Mouse (Mus musculus): ENCODE measurements at regions not wholly inside any gene's neighbourhood (a gene's known extent, or its start where the extent isn't known, plus 50 kb on each side); places are given as distances from the start of the nearest gene placed in this dataset.

DNA sequence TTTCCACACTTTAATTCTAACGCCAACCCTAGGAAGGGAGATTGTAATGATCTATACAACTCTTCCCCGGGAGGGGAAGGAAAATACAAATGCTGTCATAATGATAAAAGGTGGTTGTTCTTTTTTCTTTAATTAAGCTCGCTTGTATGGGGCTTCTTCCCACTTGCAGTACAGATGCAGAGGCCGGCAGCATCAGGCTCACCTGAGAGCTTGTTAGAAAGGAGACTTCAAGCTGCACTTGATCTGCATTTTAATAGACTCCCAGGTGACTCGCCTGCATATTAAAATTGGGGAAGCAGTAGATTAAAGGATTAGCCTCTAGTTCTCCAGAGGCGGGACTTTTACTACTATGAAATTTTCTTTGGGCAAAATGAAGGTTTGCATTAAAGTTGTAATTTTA lies 140.8 kb upstream of the Ogfrl1 start:
- Histone ChIP-seq H3K4me3 (ENCODE audit: insufficient read depth, low read depth, low read length) (no peak overlapping the region), H3K27me3 (replicated peaks; ENCODE audit: control insufficient read depth, insufficient read depth, low read length) (no peaks in the 10 kb centered on the region), H3K36me3 (ENCODE audit: control insufficient read depth, insufficient read depth, low read length) (no peaks in the 10 kb centered on the region), H3K27ac (ENCODE audit: insufficient read depth, low read depth, low read length) (no peak overlapping the region), H3K4me1 (ENCODE audit: control insufficient read depth, insufficient read depth, low read length) (no peaks in the 10 kb centered on the region)
- DNase-seq = no peak
- no peak for TF ChIP-seq POLR2A (IDR thresholded peaks at IDR 0.05; ENCODE audit: low read depth, low read length)
- no peak for TF ChIP-seq CTCF (conservative IDR thresholded peaks at IDR 0.05; ENCODE audit: insufficient read depth, insufficient read length, low read depth, low read length)
- 65% methylated on average over 6 of the region's 6 CpGs for WGBS

GRCm38 (mm10) chr1:23540594-23540993 lies 143.0 kb upstream of the Ogfrl1 start:
- Histone ChIP-seq H3K4me3 (ENCODE audit: insufficient read depth, low read depth, low read length) (no peak overlapping the region), H3K27me3 (replicated peaks; ENCODE audit: control insufficient read depth, insufficient read depth, low read length) (no peaks in the 10 kb centered on the region), H3K36me3 (ENCODE audit: control insufficient read depth, insufficient read depth, low read length) (no peaks in the 10 kb centered on the region), H3K4me1 (ENCODE audit: control insufficient read depth, insufficient read depth, low read length) (no peaks in the 10 kb centered on the region), H3K27ac (ENCODE audit: insufficient read depth, low read depth, low read length) (no peak overlapping the region)
- DNase-seq = peak; percentile 4
- 38% methylated on average over 7 of the region's 7 CpGs for WGBS
- TF ChIP-seq POLR2A (IDR thresholded peaks at IDR 0.05; ENCODE audit: low read depth, low read length) = no peak
- TF ChIP-seq CTCF (conservative IDR thresholded peaks at IDR 0.05; ENCODE audit: insufficient read depth, insufficient read length, low read depth, low read length) = no peak

GRCm38 (mm10) chr1:23555794-23556193 lies 158.2 kb upstream of the Ogfrl1 start:
- TF ChIP-seq CTCF (conservative IDR thresholded peaks at IDR 0.05; ENCODE audit: insufficient read depth, insufficient read length, low read depth, low read length) = no peak
- no peak for TF ChIP-seq POLR2A (IDR thresholded peaks at IDR 0.05; ENCODE audit: low read depth, low read length)
- Histone ChIP-seq H3K36me3 (ENCODE audit: control insufficient read depth, insufficient read depth, low read length) (no peaks in the 10 kb centered on the region), H3K4me3 (ENCODE audit: insufficient read depth, low read depth, low read length) (no peak overlapping the region), H3K4me1 (ENCODE audit: control insufficient read depth, insufficient read depth, low read length) (no peaks in the 10 kb centered on the region), H3K27me3 (replicated peaks; ENCODE audit: control insufficient read depth, insufficient read depth, low read length) (no peaks in the 10 kb centered on the region), H3K27ac (ENCODE audit: insufficient read depth, low read depth, low read length) (no peak overlapping the region)
- DNase-seq = no peak
- 84% methylated on average over 3 of the region's 3 CpGs for WGBS

GRCm38 (mm10) chr1:23568106-23568505 lies 170.5 kb upstream of the Ogfrl1 start:
- Histone ChIP-seq H3K4me3 (ENCODE audit: insufficient read depth, low read depth, low read length) (no peak overlapping the region), H3K36me3 (ENCODE audit: control insufficient read depth, insufficient read depth, low read length) (no peaks in the 10 kb centered on the region), H3K4me1 (ENCODE audit: control insufficient read depth, insufficient read depth, low read length) (no peaks in the 10 kb centered on the region), H3K27me3 (replicated peaks; ENCODE audit: control insufficient read depth, insufficient read depth, low read length) (no peaks in the 10 kb centered on the region), H3K27ac (ENCODE audit: insufficient read depth, low read depth, low read length) (no peak overlapping the region)
- WGBS = 88% methylated on average over 5 of the region's 5 CpGs
- TF ChIP-seq CTCF (conservative IDR thresholded peaks at IDR 0.05; ENCODE audit: insufficient read depth, insufficient read length, low read depth, low read length) = no peak
- no peak for TF ChIP-seq POLR2A (IDR thresholded peaks at IDR 0.05; ENCODE audit: low read depth, low read length)
- no peak for DNase-seq

DNA sequence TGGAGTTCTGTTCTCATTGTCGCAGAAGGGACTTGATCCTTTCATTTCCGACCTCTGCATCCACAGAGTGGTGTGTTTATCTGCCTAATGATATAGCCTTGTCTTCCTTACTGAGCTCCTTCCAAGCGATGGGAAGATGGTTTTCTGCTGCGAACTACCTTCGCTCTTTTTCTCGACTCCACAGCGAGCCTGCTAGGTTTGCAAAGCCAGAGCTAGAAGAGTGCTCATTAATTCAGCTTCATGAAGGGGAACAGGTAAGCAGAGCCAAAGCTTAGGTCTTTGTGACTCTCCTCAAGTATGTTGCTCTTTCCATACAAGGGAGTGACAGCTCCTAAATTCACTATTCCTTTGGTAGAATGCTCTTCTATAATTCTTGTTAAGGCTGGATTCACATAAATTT lies 176.9 kb upstream of the Ogfrl1 start:
- H3K4me3 ChIP-seq (ENCODE audit: insufficient read depth, low read depth, low read length) = no peak overlapping the region
- no peak for TF ChIP-seq CTCF (conservative IDR thresholded peaks at IDR 0.05; ENCODE audit: insufficient read depth, insufficient read length, low read depth, low read length)
- no peak for TF ChIP-seq POLR2A (IDR thresholded peaks at IDR 0.05; ENCODE audit: low read depth, low read length)
- WGBS = 79% methylated on average over 7 of the region's 7 CpGs
- H3K27me3 ChIP-seq (replicated peaks; ENCODE audit: control insufficient read depth, insufficient read depth, low read length) = no peaks in the 10 kb centered on the region
- no peak overlapping the region for H3K27ac ChIP-seq (ENCODE audit: insufficient read depth, low read depth, low read length)
- no peaks in the 10 kb centered on the region for H3K4me1 ChIP-seq (ENCODE audit: control insufficient read depth, insufficient read depth, low read length)
- no peak for DNase-seq
- H3K36me3 ChIP-seq (ENCODE audit: control insufficient read depth, insufficient read depth, low read length) = no peaks in the 10 kb centered on the region

GRCm38 (mm10) chr1:23575005-23575404 lies 177.4 kb upstream of the Ogfrl1 start:
- no peaks in the 10 kb centered on the region for H3K4me1 ChIP-seq (ENCODE audit: control insufficient read depth, insufficient read depth, low read length)
- H3K4me3 ChIP-seq (ENCODE audit: insufficient read depth, low read depth, low read length) = no peak overlapping the region
- no peak for TF ChIP-seq POLR2A (IDR thresholded peaks at IDR 0.05; ENCODE audit: low read depth, low read length)
- TF ChIP-seq CTCF (conservative IDR thresholded peaks at IDR 0.05; ENCODE audit: insufficient read depth, insufficient read length, low read depth, low read length) = no peak
- no peaks in the 10 kb centered on the region for H3K27me3 ChIP-seq (replicated peaks; ENCODE audit: control insufficient read depth, insufficient read depth, low read length)
- no peak for DNase-seq
- no peaks in the 10 kb centered on the region for H3K36me3 ChIP-seq (ENCODE audit: control insufficient read depth, insufficient read depth, low read length)
- no peak overlapping the region for H3K27ac ChIP-seq (ENCODE audit: insufficient read depth, low read depth, low read length)

GRCm38 (mm10) chr1:23575515-23575914 lies 177.9 kb upstream of the Ogfrl1 start:
- no peaks in the 10 kb centered on the region for H3K27me3 ChIP-seq (replicated peaks; ENCODE audit: control insufficient read depth, insufficient read depth, low read length)
- no peaks in the 10 kb centered on the region for H3K36me3 ChIP-seq (ENCODE audit: control insufficient read depth, insufficient read depth, low read length)
- no peak for TF ChIP-seq POLR2A (IDR thresholded peaks at IDR 0.05; ENCODE audit: low read depth, low read length)
- TF ChIP-seq CTCF (conservative IDR thresholded peaks at IDR 0.05; ENCODE audit: insufficient read depth, insufficient read length, low read depth, low read length) = no peak
- no peak overlapping the region for H3K27ac ChIP-seq (ENCODE audit: insufficient read depth, low read depth, low read length)
- WGBS = 80% methylated on average over 2 of the region's 2 CpGs
- H3K4me1 ChIP-seq (ENCODE audit: control insufficient read depth, insufficient read depth, low read length) = no peaks in the 10 kb centered on the region
- DNase-seq = no peak
- H3K4me3 ChIP-seq (ENCODE audit: insufficient read depth, low read depth, low read length) = no peak overlapping the region

- DNase-seq = no peak
- Histone ChIP-seq H3K4me3 (ENCODE audit: insufficient read depth, low read depth, low read length) (no peak overlapping the region), H3K27me3 (replicated peaks; ENCODE audit: control insufficient read depth, insufficient read depth, low read length) (no peaks in the 10 kb centered on the region), H3K4me1 (ENCODE audit: control insufficient read depth, insufficient read depth, low read length) (no peaks in the 10 kb centered on the region), H3K36me3 (ENCODE audit: control insufficient read depth, insufficient read depth, low read length) (no peaks in the 10 kb centered on the region), H3K27ac (ENCODE audit: insufficient read depth, low read depth, low read length) (no peak overlapping the region)
- 79% methylated on average over 5 of the region's 5 CpGs for WGBS
- no peak for TF ChIP-seq CTCF (conservative IDR thresholded peaks at IDR 0.05; ENCODE audit: insufficient read depth, insufficient read length, low read depth, low read length)
These were observed 178.6 kb upstream of the Ogfrl1 start for GRCm38 (mm10) chr1:23576150-23576549.
